Mouse (Mus musculus): ENCODE measurements at regions not wholly inside any gene's neighbourhood (a gene's known extent, or its start where the extent isn't known, plus 50 kb on each side); places are given as distances from the start of the nearest gene placed in this dataset.

- DNase-seq (ENCODE audit: low spot score): no peak
These were observed 85.0 kb downstream of the Arl4a start for GRCm38 (mm10) chr12:39952854-39953253.

DNA sequence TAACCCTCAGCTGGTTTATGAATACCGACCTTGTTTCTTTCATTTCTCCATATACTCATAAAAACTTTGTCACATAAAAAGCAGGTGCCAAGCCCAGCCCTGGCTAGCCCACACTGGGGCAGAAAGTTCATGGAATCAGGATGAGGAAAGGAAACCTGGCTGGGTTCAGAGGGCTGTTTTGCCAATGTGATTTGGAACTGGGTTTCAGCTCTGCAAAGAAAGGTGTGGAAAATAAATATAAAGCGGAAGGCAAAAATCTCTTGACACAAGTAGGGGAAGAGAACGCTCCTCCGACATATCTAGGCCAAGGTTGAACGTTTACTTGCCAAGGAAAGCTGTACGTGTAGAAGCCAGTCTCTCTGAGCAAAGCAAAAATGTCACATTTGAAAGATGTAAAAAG is 85.9 kb downstream of the Arl4a start:
- Histone ChIP-seq H3K9me3 (replicated peaks; ENCODE audit: control insufficient read depth, low read length) (no peaks in the 10 kb centered on the region), H3K4me2 (ENCODE audit: low read depth, low read length) (no peak overlapping the region), H3K27me3 (ENCODE audit: control insufficient read depth, insufficient read depth, low read length) (no peaks in the 10 kb centered on the region), H3K4me3 (ENCODE audit: low read depth, low read length) (no peak overlapping the region), H3K36me3 (replicated peaks; ENCODE audit: control insufficient read depth, insufficient read depth, low read length) (no peaks in the 10 kb centered on the region), H3K27ac (ENCODE audit: low read depth) (no peak overlapping the region), H3K9ac (replicated peaks; ENCODE audit: low read depth, low read length) (no peak overlapping the region), H3K4me1 (ENCODE audit: control insufficient read depth, insufficient read depth) (peaks cover 7% of the 10 kb centered on the region)
- TF ChIP-seq EP300 (IDR thresholded peaks at IDR 0.05; ENCODE audit: low read depth): no peak
- no peak for TF ChIP-seq CTCF (IDR thresholded peaks at IDR 0.05; ENCODE audit: low read depth)
- ATAC-seq (ENCODE audit: insufficient read depth, low read depth) (no peak), DNase-seq (ENCODE audit: low spot score) (no peak)
- WGBS: 84% methylated on average over 6 of the region's 6 CpGs

More at GRCm38 (mm10) chr12:39952854-39953253, 85.0 kb downstream of the Arl4a start:
- H3K4me2 ChIP-seq (ENCODE audit: low read depth, low read length): no peak overlapping the region
- H3K4me1 ChIP-seq (ENCODE audit: control insufficient read depth, insufficient read depth): peaks cover 7% of the 10 kb centered on the region
- no peak overlapping the region for H3K9ac ChIP-seq (replicated peaks; ENCODE audit: low read depth, low read length)
- no peak overlapping the region for H3K27ac ChIP-seq (ENCODE audit: low read depth)
- no peak for TF ChIP-seq CTCF (IDR thresholded peaks at IDR 0.05; ENCODE audit: low read depth)
- no peak for TF ChIP-seq EP300 (IDR thresholded peaks at IDR 0.05; ENCODE audit: low read depth)
- H3K4me3 ChIP-seq (ENCODE audit: low read depth, low read length): no peak overlapping the region
- no peaks in the 10 kb centered on the region for H3K27me3 ChIP-seq (ENCODE audit: control insufficient read depth, insufficient read depth, low read length)
- H3K9me3 ChIP-seq (replicated peaks; ENCODE audit: control insufficient read depth, low read length): no peaks in the 10 kb centered on the region
- no peak for ATAC-seq (ENCODE audit: insufficient read depth, low read depth)
- 58% methylated on average over 4 of the region's 4 CpGs for WGBS
- H3K36me3 ChIP-seq (replicated peaks; ENCODE audit: control insufficient read depth, insufficient read depth, low read length): no peaks in the 10 kb centered on the region

DNA sequence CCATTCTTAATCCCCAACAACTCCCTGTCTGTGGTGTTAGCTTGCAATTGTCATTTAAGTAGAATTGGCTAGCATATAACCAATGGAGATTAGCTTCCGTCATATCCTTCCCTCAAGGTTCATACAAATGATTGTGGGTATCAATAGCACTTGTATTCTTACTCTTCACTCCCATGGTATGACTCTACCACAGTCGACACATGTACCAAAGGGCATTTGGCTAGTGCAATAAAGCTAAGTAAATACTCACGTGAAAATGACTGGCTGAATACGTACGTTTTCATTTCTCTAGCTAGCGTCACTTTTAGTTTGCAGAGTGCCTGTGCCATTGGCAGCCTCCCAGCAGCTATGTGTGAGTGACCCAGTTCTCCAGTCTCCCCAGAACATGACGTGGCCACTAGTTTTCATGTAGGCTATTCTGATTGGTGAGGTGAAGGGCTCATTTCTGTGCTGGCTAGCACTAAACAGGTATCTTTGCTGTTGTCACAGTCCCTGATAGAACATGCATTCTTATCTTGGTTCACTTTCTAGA is 87.5 kb downstream of the Arl4a start:
- no peaks in the 10 kb centered on the region for H3K36me3 ChIP-seq (replicated peaks; ENCODE audit: control insufficient read depth, insufficient read depth, low read length)
- H3K4me1 ChIP-seq (ENCODE audit: control insufficient read depth, insufficient read depth): no peaks in the 10 kb centered on the region
- no peak for TF ChIP-seq CTCF (IDR thresholded peaks at IDR 0.05; ENCODE audit: low read depth)
- no peak for TF ChIP-seq EP300 (IDR thresholded peaks at IDR 0.05; ENCODE audit: low read depth)
- no peaks in the 10 kb centered on the region for H3K27me3 ChIP-seq (ENCODE audit: control insufficient read depth, insufficient read depth, low read length)
- DNase-seq (ENCODE audit: low spot score) (no peak), ATAC-seq (ENCODE audit: insufficient read depth, low read depth) (no peak)
- no peak overlapping the region for H3K27ac ChIP-seq (ENCODE audit: low read depth)
- H3K9me3 ChIP-seq (replicated peaks; ENCODE audit: control insufficient read depth, low read length): no peaks in the 10 kb centered on the region
- 64% methylated on average over 7 of the region's 7 CpGs for WGBS
- no peak overlapping the region for H3K9ac ChIP-seq (replicated peaks; ENCODE audit: low read depth, low read length)
- no peak overlapping the region for H3K4me3 ChIP-seq (ENCODE audit: low read depth, low read length)
- no peak overlapping the region for H3K4me2 ChIP-seq (ENCODE audit: low read depth, low read length)

GRCm38 (mm10) chr12:39942910-39943309 is 94.9 kb downstream of the Arl4a start:
- no peaks in the 10 kb centered on the region for H3K36me3 ChIP-seq (replicated peaks; ENCODE audit: control insufficient read depth, insufficient read depth, low read length)
- ATAC-seq (ENCODE audit: insufficient read depth, low read depth): no peak

DNA sequence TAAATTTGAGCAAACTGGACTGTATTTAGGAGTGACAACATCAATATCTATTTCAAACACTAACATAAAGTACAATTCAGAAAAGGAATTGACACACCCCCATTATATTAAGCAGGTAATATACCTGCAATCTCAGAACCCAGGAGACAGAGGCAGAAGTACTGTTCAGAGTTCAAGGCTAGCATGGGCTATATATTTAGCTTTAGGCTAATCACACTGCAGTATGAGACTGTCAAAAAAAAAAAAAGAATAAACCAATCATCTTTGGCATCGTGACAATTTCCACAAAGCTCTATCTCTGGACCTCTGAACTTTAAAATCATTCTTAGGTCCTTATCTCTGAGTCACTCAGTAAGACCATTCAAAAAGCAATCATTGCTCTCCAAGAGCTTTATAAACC is 96.7 kb downstream of the Arl4a start:
- H3K27me3 ChIP-seq (ENCODE audit: control insufficient read depth, insufficient read depth, low read length): no peaks in the 10 kb centered on the region
- no peak for DNase-seq (ENCODE audit: low spot score)
- no peak overlapping the region for H3K9ac ChIP-seq (replicated peaks; ENCODE audit: low read depth, low read length)
- no peak overlapping the region for H3K27ac ChIP-seq (ENCODE audit: low read depth)
- H3K36me3 ChIP-seq (replicated peaks; ENCODE audit: control insufficient read depth, insufficient read depth, low read length): no peaks in the 10 kb centered on the region
- TF ChIP-seq CTCF (IDR thresholded peaks at IDR 0.05; ENCODE audit: low read depth) (no peak), EP300 (IDR thresholded peaks at IDR 0.05; ENCODE audit: low read depth) (no peak)
- WGBS: 27% methylated on average over 1 of the region's 1 CpGs
- no peak for ATAC-seq (ENCODE audit: insufficient read depth, low read depth)
- no peak overlapping the region for H3K4me3 ChIP-seq (ENCODE audit: low read depth, low read length)
- H3K9me3 ChIP-seq (replicated peaks; ENCODE audit: control insufficient read depth, low read length): no peaks in the 10 kb centered on the region
- H3K4me1 ChIP-seq (ENCODE audit: control insufficient read depth, insufficient read depth): no peaks in the 10 kb centered on the region
- H3K4me2 ChIP-seq (ENCODE audit: low read depth, low read length): no peak overlapping the region

More at GRCm38 (mm10) chr12:39942910-39943309, 94.9 kb downstream of the Arl4a start:
- Histone ChIP-seq H3K4me1 (ENCODE audit: control insufficient read depth, insufficient read depth) (no peaks in the 10 kb centered on the region), H3K27ac (ENCODE audit: low read depth) (no peak overlapping the region), H3K4me3 (ENCODE audit: low read depth, low read length) (no peak overlapping the region), H3K9me3 (replicated peaks; ENCODE audit: control insufficient read depth, low read length) (no peaks in the 10 kb centered on the region), H3K4me2 (ENCODE audit: low read depth, low read length) (no peak overlapping the region), H3K9ac (replicated peaks; ENCODE audit: low read depth, low read length) (no peak overlapping the region), H3K27me3 (ENCODE audit: control insufficient read depth, insufficient read depth, low read length) (no peaks in the 10 kb centered on the region)
- no peak for DNase-seq (ENCODE audit: low spot score)
- WGBS: 62% methylated on average over 5 of the region's 5 CpGs
- TF ChIP-seq CTCF (IDR thresholded peaks at IDR 0.05; ENCODE audit: low read depth) (no peak), EP300 (IDR thresholded peaks at IDR 0.05; ENCODE audit: low read depth) (no peak)

DNA sequence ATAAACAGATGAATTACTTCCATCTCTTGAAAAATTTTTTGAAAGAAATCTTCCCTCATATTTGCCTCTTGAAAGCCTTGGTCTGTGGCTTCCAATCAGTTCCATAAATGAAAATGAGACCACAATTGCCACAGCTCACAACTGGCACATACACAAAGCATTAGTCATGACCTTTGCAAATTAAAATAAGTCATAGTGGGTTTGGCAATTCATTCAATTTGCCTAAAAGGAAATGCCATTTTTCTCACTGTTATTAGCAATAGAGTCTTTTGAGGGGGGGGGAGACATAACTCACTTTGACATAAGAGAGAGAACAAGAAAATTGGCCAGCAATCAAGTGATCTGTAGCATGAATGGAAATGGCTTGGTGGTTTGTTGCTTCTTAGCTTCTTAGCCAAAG is 98.8 kb downstream of the Arl4a start:
- no peak for ATAC-seq (ENCODE audit: insufficient read depth, low read depth)
- Histone ChIP-seq H3K36me3 (replicated peaks; ENCODE audit: control insufficient read depth, insufficient read depth, low read length) (no peaks in the 10 kb centered on the region), H3K27ac (ENCODE audit: low read depth) (no peak overlapping the region), H3K4me1 (ENCODE audit: control insufficient read depth, insufficient read depth) (no peaks in the 10 kb centered on the region), H3K4me3 (ENCODE audit: low read depth, low read length) (no peak overlapping the region), H3K4me2 (ENCODE audit: low read depth, low read length) (no peak overlapping the region), H3K9me3 (replicated peaks; ENCODE audit: control insufficient read depth, low read length) (no peaks in the 10 kb centered on the region), H3K27me3 (ENCODE audit: control insufficient read depth, insufficient read depth, low read length) (no peaks in the 10 kb centered on the region), H3K9ac (replicated peaks; ENCODE audit: low read depth, low read length) (no peak overlapping the region)
- no peak for DNase-seq (ENCODE audit: low spot score)
- TF ChIP-seq CTCF (IDR thresholded peaks at IDR 0.05; ENCODE audit: low read depth) (no peak), EP300 (IDR thresholded peaks at IDR 0.05; ENCODE audit: low read depth) (no peak)

Measured in heart, postnatal 0 days (tissue).